Mouse (Mus musculus) neural tube, embryonic 10.5 days (tissue): ENCODE results near the gene Cers6.

ENCODE experiments used
- DNase-seq: peaks from one replicate; pipeline ENCODE4 v3.0.0-alpha.2; 2017; ENCODE audit warnings: low spot score; ENCODE audit errors: extremely low spot score

The Cers6 gene

DNA sequence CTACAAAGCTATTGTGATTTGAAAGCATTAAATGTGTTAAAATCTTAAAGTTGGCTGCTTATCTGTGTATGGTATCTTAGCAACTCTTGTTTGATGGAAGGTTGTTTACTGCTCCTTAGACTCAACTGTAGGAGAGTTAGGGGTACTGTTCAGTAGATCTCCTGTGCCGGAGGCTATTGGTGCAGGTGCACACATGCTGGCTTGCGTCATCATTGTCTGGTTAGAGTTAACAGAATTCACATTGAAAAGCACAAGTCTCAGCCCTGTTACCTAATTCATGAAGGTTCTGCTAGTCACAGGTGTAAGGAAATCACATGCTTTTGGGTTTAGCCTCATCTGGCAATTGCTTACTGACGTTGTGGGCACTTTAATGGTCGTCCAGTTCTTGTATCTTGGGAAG lies 98.3 kb downstream of the Cers6 start:
- no peak for DNase-seq

DNA sequence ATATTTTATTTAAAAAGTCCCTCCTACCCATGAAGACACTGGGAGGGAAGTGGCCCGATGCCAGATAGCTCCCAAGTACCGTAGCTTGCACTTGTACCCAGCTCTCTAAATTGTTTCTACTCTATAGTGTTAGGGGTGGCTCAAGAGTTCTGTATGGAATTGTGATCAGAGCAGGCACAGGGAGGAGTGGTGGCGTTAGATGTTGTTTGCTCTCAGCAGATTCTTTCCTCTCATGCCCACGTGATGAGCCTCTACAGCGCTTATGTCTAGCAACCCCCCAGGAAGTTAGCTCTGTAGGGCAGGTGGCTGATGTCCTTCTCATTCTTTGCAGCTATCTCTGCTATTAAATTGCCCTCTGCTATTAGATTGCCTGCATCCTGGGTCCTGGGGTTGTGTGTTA lies 98.8 kb downstream of the Cers6 start:
- DNase-seq = no peak

DNA sequence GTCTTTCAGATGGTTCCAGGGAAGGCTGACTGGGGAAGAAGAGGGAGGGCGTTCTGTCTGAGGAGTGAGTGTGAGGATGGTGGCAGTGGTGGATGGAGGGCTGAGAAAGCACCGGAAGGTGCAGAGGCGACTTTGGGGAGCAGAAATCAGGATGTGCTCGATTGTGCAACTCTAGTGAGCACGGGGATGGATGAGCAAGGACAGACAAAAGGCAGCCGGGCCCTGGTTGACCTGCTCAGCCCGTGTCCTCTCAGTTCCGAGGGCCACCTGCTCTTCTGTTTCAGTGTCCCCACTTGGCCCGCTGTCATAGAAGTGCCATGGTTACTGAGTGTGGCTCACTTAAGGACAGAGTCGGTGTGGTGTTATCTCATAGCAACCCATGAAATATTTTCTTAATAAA lies 99.4 kb downstream of the Cers6 start:
- no peak for DNase-seq

DNA sequence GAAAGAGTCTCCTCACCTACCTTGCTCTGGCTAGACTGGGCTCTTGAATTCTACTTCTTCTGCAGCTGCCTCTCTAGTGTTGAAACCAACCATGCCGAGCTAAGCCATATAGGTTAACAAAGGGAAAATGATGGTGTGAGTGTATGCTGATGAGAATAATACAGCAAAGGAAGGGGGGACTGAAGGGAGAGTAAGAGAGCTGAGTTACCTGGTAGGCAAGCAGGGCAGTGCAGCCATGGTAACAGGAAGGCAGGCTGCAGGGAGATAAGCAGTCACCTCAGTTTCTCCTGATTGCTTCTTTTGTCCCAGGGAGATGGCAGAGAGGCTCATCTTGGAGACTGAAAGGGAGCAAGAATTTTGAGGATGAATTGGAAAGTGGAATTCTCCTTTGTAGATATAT lies 105.1 kb downstream of the Cers6 start:
- no peak for DNase-seq

DNA sequence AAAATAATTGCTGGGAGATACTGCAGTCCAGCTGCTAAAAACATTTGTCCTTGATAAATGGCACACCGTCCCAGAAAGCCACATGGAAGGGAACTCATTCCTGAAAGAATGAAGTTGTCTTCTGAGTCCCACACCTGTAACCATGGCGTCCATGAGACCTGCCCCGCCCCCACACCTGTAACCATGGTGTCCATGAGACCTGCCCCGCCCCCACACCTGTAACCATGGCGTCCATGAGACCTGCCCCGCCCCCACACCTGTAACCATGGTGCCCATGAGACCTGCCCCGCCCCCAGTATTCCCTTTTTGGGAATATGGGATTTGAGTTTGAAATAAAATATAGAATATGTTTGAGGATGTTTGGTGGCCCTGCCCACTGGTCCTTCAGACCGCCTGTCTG lies 106.8 kb downstream of the Cers6 start:
- DNase-seq = no peak

DNA sequence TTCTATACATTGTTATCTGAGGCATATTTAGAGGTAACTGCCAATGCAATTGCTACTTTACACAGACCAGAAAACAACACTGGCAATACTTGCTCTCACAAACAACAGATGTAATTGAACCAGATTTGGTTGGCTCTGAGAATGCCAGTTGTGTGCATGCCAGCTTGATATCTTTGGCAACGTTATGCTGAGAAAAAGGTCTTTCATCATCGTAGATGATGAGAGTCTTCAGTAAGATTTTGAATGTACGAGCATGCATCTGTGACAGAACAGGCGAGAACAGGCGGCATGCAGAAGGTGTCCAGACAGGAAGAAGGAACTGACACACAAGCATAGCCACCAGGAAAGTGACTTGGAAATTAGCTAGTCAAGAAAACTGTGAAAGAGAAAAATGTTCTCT lies 110.6 kb downstream of the Cers6 start:
- no peak for DNase-seq

GRCm38 (mm10) chr2:68973753-68974152 lies 112.5 kb downstream of the Cers6 start:
- DNase-seq = no peak

DNA sequence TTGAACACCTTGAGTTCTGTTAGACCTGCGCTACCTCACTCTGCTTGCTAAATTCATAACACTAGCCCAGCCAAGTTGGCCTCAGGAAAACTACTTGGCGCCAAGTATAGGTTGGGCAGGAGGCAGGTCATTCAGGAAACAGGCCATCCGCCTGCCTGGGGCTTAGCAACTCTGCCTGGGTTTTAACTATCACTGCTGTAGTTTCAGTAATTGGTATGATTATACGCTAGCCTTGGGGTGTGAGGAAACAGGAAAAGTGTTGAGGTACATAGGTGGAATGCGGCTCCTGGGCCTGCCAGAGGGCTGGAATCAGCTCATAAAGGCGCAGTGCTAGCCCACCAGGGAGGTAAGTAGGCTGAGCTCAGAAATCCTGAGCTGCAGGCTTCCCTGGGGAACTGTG lies 114.0 kb downstream of the Cers6 start:
- DNase-seq = no peak

DNA sequence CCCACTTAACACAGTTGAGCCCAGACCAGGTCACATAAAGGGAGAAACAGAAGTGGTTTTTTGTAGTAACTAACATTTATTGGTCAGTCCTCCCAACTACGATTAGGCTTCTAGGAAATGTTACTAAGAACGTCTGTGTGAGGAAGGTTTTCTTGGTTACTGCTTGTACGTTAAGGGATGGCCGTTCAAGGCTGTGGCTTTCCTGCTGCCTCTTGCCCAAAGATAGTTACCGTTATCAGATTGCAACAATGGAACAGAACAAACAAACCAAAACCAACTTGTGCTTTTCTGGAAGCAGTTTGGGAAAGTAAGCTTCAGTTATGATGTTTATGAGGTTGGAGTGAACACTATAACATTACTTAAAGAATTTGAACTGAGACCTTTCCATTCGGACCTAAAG lies 114.5 kb downstream of the Cers6 start:
- no peak for DNase-seq

DNA sequence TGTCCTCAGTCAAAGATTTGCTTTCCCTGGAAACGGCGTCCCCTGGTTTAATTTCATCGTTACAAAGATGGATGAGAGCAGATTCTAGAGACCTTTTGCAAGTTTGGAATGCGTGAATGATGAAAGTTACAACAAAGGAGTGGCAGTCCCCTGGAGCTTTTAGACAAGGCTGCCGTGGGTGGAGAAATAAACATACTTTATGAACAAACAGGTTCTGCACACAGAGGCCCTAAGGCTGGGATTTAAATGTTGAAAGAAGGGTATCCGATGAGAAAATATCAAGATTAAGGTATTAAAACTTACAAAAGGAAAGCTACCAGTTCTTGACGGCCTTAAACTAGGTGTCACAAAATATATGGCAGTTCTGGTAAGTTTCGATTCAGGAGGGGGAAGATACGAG lies 117.0 kb downstream of the Cers6 start:
- no peak for DNase-seq

- DNase-seq = no peak
Measured at GRCm38 (mm10) chr2:68978660-68979604, 117.7 kb downstream of the Cers6 start.

DNA sequence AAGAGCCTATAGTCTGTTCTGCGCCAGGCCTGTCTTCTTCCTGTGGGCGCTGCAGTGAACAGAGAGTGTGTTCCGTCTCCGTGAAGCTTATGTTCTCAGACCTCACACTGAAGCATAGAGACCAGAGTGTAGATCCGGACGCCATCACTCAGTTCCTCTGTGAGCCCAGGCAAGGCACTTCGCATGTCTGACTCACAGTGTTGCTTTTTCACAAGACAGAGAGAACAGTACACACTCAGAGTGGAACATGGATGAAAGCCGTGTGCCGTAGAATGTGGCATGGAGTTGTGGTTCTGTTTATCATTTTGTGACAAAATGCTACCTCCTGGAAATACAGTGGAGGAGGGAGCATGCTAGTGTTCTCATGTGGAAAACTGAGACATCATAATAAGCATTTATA lies 120.1 kb downstream of the Cers6 start:
- DNase-seq = no peak

DNA sequence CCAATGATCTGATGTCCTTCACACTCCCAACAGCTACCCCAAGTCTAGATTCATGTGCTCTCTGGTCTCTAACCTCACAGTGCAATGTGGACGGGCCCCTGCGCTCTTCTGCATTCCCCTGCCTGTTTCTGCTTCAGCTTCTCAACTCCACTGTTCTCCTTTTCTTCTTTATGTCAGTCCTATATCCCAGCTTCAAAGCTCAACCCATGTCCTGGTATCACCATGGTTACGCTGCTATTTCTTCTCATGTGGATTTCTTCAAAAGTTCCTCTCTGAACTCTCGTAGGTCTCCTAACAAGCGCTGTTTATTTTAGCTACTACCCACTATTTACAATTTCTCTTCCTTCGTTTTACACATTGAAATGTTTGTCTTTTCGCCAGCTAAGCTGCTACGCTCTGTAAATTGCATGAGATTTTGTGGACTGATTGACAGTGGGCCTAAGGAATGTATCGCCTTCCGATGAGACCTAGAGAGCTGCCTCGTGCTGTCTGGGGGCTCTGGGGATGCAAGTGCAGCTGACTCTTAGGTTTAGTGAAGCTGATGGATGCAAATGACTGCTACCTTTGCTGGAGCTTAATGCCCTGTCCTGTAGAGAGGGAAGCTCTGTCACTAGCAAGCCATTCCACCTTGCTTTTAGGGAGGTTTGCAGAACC lies 120.6 kb downstream of the Cers6 start:
- DNase-seq = no peak

- DNase-seq = no peak
Measured at GRCm38 (mm10) chr2:68982979-68983378, 121.7 kb downstream of the Cers6 start.

DNA sequence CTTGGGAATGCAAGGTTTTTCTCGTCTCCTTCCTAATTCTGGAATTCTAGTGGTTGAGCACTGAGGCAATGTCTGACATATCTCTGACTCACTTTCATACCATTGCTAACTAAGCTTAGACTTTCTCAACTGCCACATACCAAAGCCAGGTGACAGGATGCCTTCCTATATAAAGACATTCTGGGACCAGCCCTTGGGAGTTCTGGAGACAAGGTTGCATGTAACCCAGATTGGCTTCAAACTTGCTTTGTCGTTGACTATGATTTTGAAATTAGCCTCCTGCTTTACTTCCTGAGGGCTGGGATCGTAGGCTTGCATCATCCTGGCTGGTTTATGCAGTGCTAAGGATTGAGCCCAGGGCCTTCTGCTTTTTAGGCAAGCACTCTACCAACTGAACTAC lies 122.2 kb downstream of the Cers6 start:
- no peak for DNase-seq

DNA sequence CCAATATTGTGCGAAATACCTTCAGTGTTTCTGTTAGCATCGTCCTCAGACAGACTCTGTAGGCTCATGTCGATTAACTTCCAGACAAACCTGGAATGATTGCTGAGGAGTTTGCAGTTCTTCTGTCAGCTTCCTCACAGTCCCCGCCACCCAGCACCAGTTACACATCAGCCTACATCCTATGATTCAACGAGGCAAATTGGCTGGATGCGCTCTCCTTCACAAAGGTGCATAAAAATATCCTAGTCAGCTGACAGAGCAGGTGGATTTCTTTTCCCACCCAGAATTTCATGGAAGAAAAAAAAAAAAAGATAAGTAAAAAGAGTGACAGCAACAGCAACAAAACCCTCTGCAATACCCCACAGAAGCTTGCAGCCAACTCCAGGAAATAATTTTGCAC lies 127.9 kb downstream of the Cers6 start:
- no peak for DNase-seq

DNA sequence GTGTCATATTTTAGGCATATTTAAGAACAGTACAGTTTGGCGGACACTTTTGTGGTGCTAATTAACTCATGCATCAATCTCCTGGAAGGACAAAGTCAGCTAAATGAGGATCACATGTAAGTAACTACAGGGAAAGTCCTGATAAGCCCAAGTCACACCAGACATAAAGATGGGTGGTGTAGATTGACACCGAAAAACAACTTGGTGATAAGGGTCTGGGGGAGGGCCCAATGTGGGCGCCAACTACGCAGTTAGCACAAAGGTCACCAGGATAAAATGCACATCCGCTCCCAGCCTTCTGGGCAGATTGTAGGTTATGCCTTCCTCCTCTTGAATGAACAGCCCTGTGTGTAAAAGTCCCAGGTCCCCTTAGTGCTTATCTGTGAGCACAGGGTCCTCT lies 131.4 kb downstream of the Cers6 start:
- DNase-seq = no peak

DNA sequence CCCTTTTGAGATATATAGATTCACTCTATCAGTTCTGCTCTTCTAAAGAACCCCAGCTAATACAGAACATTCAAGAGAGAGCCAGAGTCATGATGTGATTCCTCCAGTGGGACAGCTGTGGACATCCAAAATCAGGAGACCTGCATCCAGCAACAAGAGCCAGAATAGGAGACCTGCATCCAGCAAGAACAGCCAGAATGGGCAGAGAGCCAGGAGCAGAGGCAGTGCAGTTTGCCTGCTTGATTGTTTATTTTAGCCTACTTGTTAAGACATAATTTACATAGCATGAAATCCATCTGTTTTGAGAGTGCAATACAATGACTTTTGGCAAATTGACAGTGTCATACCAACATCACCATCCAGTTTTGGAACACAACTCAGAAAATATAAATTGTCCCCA lies 133.2 kb downstream of the Cers6 start:
- no peak for DNase-seq

- DNase-seq = no peak
Measured at GRCm38 (mm10) chr2:68995723-68996122, 134.5 kb downstream of the Cers6 start.

- no peak for DNase-seq
Measured at GRCm38 (mm10) chr2:68996268-68996667, 135.0 kb downstream of the Cers6 start.

- no peak for DNase-seq
Measured at GRCm38 (mm10) chr2:69004001-69004400, 142.8 kb downstream of the Cers6 start.

DNA sequence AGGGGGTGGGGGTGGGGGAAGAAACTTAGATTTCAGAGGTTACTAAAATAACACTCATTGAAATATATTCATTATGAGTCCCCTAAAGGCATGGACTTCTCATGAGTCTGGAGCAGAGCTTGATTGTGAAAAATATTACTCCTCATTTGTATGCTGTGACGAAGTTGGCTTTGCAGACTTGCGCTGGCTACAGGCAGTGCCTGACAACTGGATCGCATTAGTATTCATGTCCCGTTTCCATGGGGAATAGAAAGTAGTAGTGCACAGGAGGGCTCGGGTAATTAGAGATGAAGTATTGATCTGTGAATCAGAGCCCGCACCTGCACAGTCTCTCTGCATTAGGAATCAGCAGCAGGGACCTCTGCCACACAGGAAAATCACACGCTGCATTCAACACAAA lies 150.2 kb downstream of the Cers6 start:
- DNase-seq = no peak

DNA sequence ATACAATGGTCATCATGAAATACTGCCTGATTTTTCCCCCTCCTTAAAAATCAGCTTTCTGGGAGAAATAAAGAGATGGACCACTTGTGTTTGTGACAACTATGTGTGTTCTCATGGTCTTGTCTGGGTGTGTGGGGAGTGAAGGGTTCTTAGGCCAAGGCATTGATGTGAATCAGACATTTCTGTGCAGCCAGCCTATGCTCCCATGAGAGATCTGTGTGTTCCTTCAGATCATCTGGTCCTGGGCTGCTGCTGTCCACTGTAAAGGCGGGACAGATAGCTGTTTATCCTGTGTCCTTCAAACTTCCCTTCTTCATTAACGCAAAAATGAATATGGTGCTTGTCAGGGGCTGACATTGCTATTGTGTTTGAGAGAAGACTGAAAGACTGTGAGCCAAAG lies 150.6 kb downstream of the Cers6 start:
- no peak for DNase-seq
